Mouse (Mus musculus) MEL-GATA-1-ER (cell line): ENCODE results near the gene Slc12a8.

Experiments used
- DNase-seq: peaks from one replicate; pipeline ENCODE4 v3.0.0-alpha.2; 2012; ENCODE audit warnings: low read depth; ENCODE audit errors: extremely low read depth

The Slc12a8 gene

GRCm38 (mm10) chr16:33582495-33582894, 65.4 kb downstream of the Slc12a8 start:
- DNase-seq = no peak

- no peak for DNase-seq
These were observed 66.2 kb downstream of the Slc12a8 start for GRCm38 (mm10) chr16:33583333-33583732.

GRCm38 (mm10) chr16:33583881-33584454, 66.8 kb downstream of the Slc12a8 start:
- DNase-seq = no peak

GRCm38 (mm10) chr16:33584455-33585082, 67.4 kb downstream of the Slc12a8 start:
- no peak for DNase-seq

GRCm38 (mm10) chr16:33585083-33585460, 67.9 kb downstream of the Slc12a8 start:
- DNase-seq = no peak

GRCm38 (mm10) chr16:33587283-33588127, 70.4 kb downstream of the Slc12a8 start:
- DNase-seq = no peak

- no peak for DNase-seq
These were observed 71.7 kb downstream of the Slc12a8 start for GRCm38 (mm10) chr16:33588845-33589244.

GRCm38 (mm10) chr16:33590438-33590837, 73.3 kb downstream of the Slc12a8 start:
- DNase-seq = no peak

- DNase-seq = no peak
These were observed 74.4 kb downstream of the Slc12a8 start for GRCm38 (mm10) chr16:33591390-33592067.

- no peak for DNase-seq
These were observed 75.2 kb downstream of the Slc12a8 start for GRCm38 (mm10) chr16:33592286-33592685.

- DNase-seq = no peak
These were observed 76.3 kb downstream of the Slc12a8 start for GRCm38 (mm10) chr16:33593467-33593866.

GRCm38 (mm10) chr16:33594037-33594771, 77.1 kb downstream of the Slc12a8 start:
- no peak for DNase-seq

GRCm38 (mm10) chr16:33595235-33595769, 78.2 kb downstream of the Slc12a8 start:
- no peak for DNase-seq

GRCm38 (mm10) chr16:33596213-33596612, 79.1 kb downstream of the Slc12a8 start:
- no peak for DNase-seq

GRCm38 (mm10) chr16:33600216-33600615, 83.1 kb downstream of the Slc12a8 start:
- peak; percentile 23 for DNase-seq

GRCm38 (mm10) chr16:33601299-33601698, 84.2 kb downstream of the Slc12a8 start:
- no peak for DNase-seq

GRCm38 (mm10) chr16:33605647-33606596, 88.8 kb downstream of the Slc12a8 start:
- DNase-seq = no peak

- DNase-seq = no peak
These were observed 89.8 kb downstream of the Slc12a8 start for GRCm38 (mm10) chr16:33606691-33607532.

GRCm38 (mm10) chr16:33609554-33609953, 92.4 kb downstream of the Slc12a8 start:
- no peak for DNase-seq
